Mouse (Mus musculus): ENCODE measurements around the gene Krt24. TPM values are rescaled to one million over a fixed set of nuclear protein-coding genes. Genes with fewer than 3 reads are reported as not detected.
A peak's percentile ranks its signal among the peaks of the same experiment; 100 is the strongest.

The Krt24 gene
- total RNA-seq (2014; rRNA removed) (not detected in 2 replicates), polyA plus RNA-seq (2015; fragmentation: Nextera tagmentation; extraction: Ambion mirVana) (0.07 and 0.21 TPM in 2 replicates)

- no peak for DNase-seq (ENCODE audit: low spot score)
- Histone ChIP-seq H3K9ac (replicated peaks; ENCODE audit: low read length, poor library complexity, severe bottlenecking) (no peak within 1 kb of the TSS), H3K4me3 (ENCODE audit: low read depth, low read length) (no peak within 1 kb of the TSS), H3K27me3 (ENCODE audit: insufficient read depth, low read length) (no peaks in the 10 kb centered on the region), H3K27ac (ENCODE audit: low read depth, low read length) (no peak within 1 kb of the TSS), H3K9me3 (ENCODE audit: low read length) (no peaks in the 10 kb centered on the region), H3K4me2 (ENCODE audit: low read depth, low read length, poor library complexity, severe bottlenecking) (no peak within 1 kb of the TSS), H3K4me1 (ENCODE audit: insufficient read depth, low read length) (no peaks in the 10 kb centered on the region), H3K36me3 (ENCODE audit: insufficient read depth, low read length) (no peaks in the 10 kb centered on the region)
- no peak for TF ChIP-seq CTCF (IDR thresholded peaks at IDR 0.05)
- WGBS = 48% methylated on average over 9 of the region's 11 CpGs
- no peak for ATAC-seq (ENCODE audit: low FRiP score)
These were observed at the start of gene Krt24 for GRCm38 (mm10) chr11:99284833-99285312. Gene Krt24, minus strand, starts transcription at chr11:99285262.

DNA sequence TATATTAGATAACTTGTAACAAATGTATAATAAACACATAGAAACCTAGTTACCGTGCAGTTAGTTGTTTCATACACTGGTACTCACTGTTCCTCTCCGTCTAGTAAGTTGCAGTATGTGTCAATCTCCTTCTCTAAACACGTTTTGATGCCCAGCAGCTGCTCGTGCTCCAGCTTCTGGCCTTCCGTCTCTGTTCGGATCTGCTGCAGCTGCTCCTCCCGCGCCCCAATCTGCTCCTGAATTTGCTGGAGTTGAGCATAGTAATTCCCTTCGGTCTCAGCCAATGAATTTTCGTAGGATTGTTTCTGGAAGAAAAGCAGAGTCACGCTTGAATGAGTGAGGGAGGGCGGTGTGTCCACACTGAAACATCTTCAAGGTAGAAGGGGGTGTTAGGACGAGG lies 48.4 kb upstream of the Krt24 start:
- ATAC-seq (ENCODE audit: low FRiP score) (no peak), DNase-seq (ENCODE audit: low spot score) (peak; percentile 45)
- WGBS = 34% methylated on average over 13 of the region's 13 CpGs
- no peaks in the 10 kb centered on the region for H3K27me3 ChIP-seq (ENCODE audit: insufficient read depth, low read length)
- H3K4me3 ChIP-seq (ENCODE audit: low read depth, low read length) = no peak overlapping the region
- no peaks in the 10 kb centered on the region for H3K9me3 ChIP-seq (ENCODE audit: low read length)
- no peak for TF ChIP-seq CTCF (IDR thresholded peaks at IDR 0.05)
- no peak overlapping the region for H3K27ac ChIP-seq (ENCODE audit: low read depth, low read length)
- H3K36me3 ChIP-seq (ENCODE audit: insufficient read depth, low read length) = no peaks in the 10 kb centered on the region
- H3K4me2 ChIP-seq (ENCODE audit: low read depth, low read length, poor library complexity, severe bottlenecking) = 0 out of 2 replicates have a peak overlapping the region, but pooled peaks have one; percentile 1
- H3K4me1 ChIP-seq (ENCODE audit: insufficient read depth, low read length) = no peaks in the 10 kb centered on the region
- H3K9ac ChIP-seq (replicated peaks; ENCODE audit: low read length, poor library complexity, severe bottlenecking) = no peak overlapping the region

- H3K36me3 ChIP-seq (ENCODE audit: insufficient read depth, low read length) = no peaks in the 10 kb centered on the region
- H3K4me2 ChIP-seq (ENCODE audit: low read depth, low read length, poor library complexity, severe bottlenecking) = no peak overlapping the region
- H3K9ac ChIP-seq (replicated peaks; ENCODE audit: low read length, poor library complexity, severe bottlenecking) = no peak overlapping the region
- 61% methylated on average over 2 of the region's 2 CpGs for WGBS
- H3K4me3 ChIP-seq (ENCODE audit: low read depth, low read length) = no peak overlapping the region
- H3K9me3 ChIP-seq (ENCODE audit: low read length) = no peaks in the 10 kb centered on the region
- no peak for ATAC-seq (ENCODE audit: low FRiP score)
- no peak overlapping the region for H3K27ac ChIP-seq (ENCODE audit: low read depth, low read length)
- H3K27me3 ChIP-seq (ENCODE audit: insufficient read depth, low read length) = no peaks in the 10 kb centered on the region
- no peak for DNase-seq (ENCODE audit: low spot score)
- H3K4me1 ChIP-seq (ENCODE audit: insufficient read depth, low read length) = no peaks in the 10 kb centered on the region
- TF ChIP-seq CTCF (IDR thresholded peaks at IDR 0.05) = no peak
These were observed 44.6 kb upstream of the Krt24 start for GRCm38 (mm10) chr11:99329655-99330054.

DNA sequence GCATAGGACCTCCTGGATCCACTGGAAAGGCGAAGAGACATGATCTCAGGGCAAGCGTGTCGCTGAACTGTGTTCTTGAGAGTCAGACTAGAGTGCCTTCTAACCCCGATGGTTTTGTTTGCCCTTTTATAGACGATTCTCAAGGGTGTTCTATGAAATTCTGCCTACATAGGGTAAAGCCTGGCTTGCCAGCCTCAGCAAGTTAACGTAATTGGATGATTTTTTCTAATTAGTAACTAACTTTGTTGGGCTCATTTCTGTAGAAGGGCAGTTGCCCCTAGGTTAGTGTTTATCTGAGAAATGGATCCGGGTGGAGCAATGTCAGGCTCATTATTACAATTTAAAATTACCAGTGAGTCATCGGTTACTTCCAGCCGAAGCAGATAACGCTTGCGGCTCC lies 37.8 kb upstream of the Krt24 start, which contains the start of gene Krt25:
Krt25 (minus strand) TSS at position 101 of the 400 bp plus-strand sequence.
- no peak within 1 kb of the TSS for H3K27ac ChIP-seq (ENCODE audit: low read depth, low read length)
- no peaks in the 10 kb centered on the region for H3K4me1 ChIP-seq (ENCODE audit: insufficient read depth, low read length)
- WGBS = 94% methylated on average over 11 of the region's 11 CpGs
- no peak within 1 kb of the TSS for H3K9ac ChIP-seq (replicated peaks; ENCODE audit: low read length, poor library complexity, severe bottlenecking)
- H3K36me3 ChIP-seq (ENCODE audit: insufficient read depth, low read length) = no peaks in the 10 kb centered on the region
- no peak within 1 kb of the TSS for H3K4me2 ChIP-seq (ENCODE audit: low read depth, low read length, poor library complexity, severe bottlenecking)
- no peaks in the 10 kb centered on the region for H3K9me3 ChIP-seq (ENCODE audit: low read length)
- DNase-seq (ENCODE audit: low spot score) (no peak), ATAC-seq (ENCODE audit: low FRiP score) (no peak)
- no peaks in the 10 kb centered on the region for H3K27me3 ChIP-seq (ENCODE audit: insufficient read depth, low read length)
- TF ChIP-seq CTCF (IDR thresholded peaks at IDR 0.05) = no peak
- H3K4me3 ChIP-seq (ENCODE audit: low read depth, low read length) = no peak within 1 kb of the TSS

DNA sequence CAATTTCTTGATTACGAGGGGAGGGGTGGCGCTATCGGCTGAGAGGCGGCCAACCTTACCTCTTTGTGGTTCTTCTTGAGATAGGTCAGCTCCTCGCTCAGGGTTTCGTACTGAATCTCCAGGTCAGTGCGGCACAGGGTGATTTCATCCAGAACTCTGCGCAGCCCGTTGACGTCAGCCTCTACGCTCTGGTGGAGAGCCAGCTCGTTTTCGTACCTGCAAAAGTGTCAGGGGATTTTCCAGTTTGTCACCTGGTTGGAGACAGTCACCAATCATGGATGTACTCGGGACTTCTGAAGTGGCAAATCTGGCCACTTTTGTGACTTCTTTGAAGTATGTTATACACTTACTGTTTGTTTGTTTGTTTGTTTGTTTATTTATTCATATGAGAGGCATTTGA lies 36.0 kb upstream of the Krt24 start:
- Histone ChIP-seq H3K4me3 (ENCODE audit: low read depth, low read length) (no peak overlapping the region), H3K9ac (replicated peaks; ENCODE audit: low read length, poor library complexity, severe bottlenecking) (no peak overlapping the region), H3K4me1 (ENCODE audit: insufficient read depth, low read length) (no peaks in the 10 kb centered on the region), H3K27me3 (ENCODE audit: insufficient read depth, low read length) (no peaks in the 10 kb centered on the region), H3K9me3 (ENCODE audit: low read length) (no peaks in the 10 kb centered on the region), H3K4me2 (ENCODE audit: low read depth, low read length, poor library complexity, severe bottlenecking) (no peak overlapping the region), H3K36me3 (ENCODE audit: insufficient read depth, low read length) (no peaks in the 10 kb centered on the region), H3K27ac (ENCODE audit: low read depth, low read length) (no peak overlapping the region)
- DNase-seq (ENCODE audit: low spot score) (no peak), ATAC-seq (ENCODE audit: low FRiP score) (no peak)
- no peak for TF ChIP-seq CTCF (IDR thresholded peaks at IDR 0.05)
- WGBS = 94% methylated on average over 14 of the region's 14 CpGs

DNA sequence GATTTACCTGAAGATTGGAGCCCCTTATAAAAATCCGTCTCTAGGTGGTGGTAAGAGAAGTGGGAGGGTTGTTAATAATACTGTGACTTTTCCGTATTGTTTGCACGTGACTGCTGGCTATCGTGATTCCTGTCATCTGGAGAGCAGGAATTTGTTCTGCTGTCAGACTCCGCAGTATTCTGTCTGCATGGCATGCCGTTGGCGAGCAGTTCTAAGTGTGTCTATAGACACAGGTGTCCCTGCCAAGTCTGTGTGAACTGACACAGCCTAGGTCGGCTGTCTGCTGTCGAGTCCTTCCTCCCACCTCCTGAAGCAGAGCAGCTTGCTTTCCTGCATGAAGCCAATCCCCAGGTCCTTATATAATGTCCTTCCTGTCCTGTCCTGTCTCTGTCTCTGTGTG lies 34.1 kb upstream of the Krt24 start:
- no peak for TF ChIP-seq CTCF (IDR thresholded peaks at IDR 0.05)
- Histone ChIP-seq H3K4me2 (ENCODE audit: low read depth, low read length, poor library complexity, severe bottlenecking) (no peak overlapping the region), H3K36me3 (ENCODE audit: insufficient read depth, low read length) (no peaks in the 10 kb centered on the region), H3K9me3 (ENCODE audit: low read length) (no peaks in the 10 kb centered on the region), H3K9ac (replicated peaks; ENCODE audit: low read length, poor library complexity, severe bottlenecking) (no peak overlapping the region), H3K4me3 (ENCODE audit: low read depth, low read length) (no peak overlapping the region), H3K27ac (ENCODE audit: low read depth, low read length) (no peak overlapping the region), H3K4me1 (ENCODE audit: insufficient read depth, low read length) (no peaks in the 10 kb centered on the region), H3K27me3 (ENCODE audit: insufficient read depth, low read length) (no peaks in the 10 kb centered on the region)
- DNase-seq (ENCODE audit: low spot score) (no peak), ATAC-seq (ENCODE audit: low FRiP score) (no peak)
- WGBS = 72% methylated on average over 9 of the region's 9 CpGs

Measured in midbrain, postnatal 0 days (tissue).